Mouse (Mus musculus): ENCODE results near the gene Kif1b.
"Not testable (repeated sequence)": the region's sequence is repeated elsewhere in the genome, so short reads cannot be mapped to it uniquely, and the experiment has no call there.

The Kif1b gene

GRCm38 (mm10) chr4:149220481-149220880 lies 87.0 kb downstream of the Kif1b start:
- no peak for DNase-seq (ENCODE audit: low read depth, low spot score)

GRCm38 (mm10) chr4:149220042-149220473 lies 87.4 kb downstream of the Kif1b start:
- DNase-seq (ENCODE audit: low read depth, low spot score), result no peak

- DNase-seq (ENCODE audit: low read depth, low spot score), result no peak
Measured at GRCm38 (mm10) chr4:149219401-149220041, 88.0 kb downstream of the Kif1b start.

GRCm38 (mm10) chr4:149218476-149218875 lies 89.0 kb downstream of the Kif1b start:
- no peak for DNase-seq (ENCODE audit: low read depth, low spot score)

- DNase-seq (ENCODE audit: low read depth, low spot score), result no peak
Measured at GRCm38 (mm10) chr4:149215982-149216381, 91.5 kb downstream of the Kif1b start.

- no peak for DNase-seq (ENCODE audit: low read depth, low spot score)
Measured at GRCm38 (mm10) chr4:149215397-149215796, 92.1 kb downstream of the Kif1b start.

GRCm38 (mm10) chr4:149214468-149214867 lies 93.0 kb downstream of the Kif1b start:
- not testable (repeated sequence) for DNase-seq (ENCODE audit: low read depth, low spot score)

GRCm38 (mm10) chr4:149213466-149213865 lies 94.0 kb downstream of the Kif1b start:
- DNase-seq (ENCODE audit: low read depth, low spot score), result no peak

- not testable (repeated sequence) for DNase-seq (ENCODE audit: low read depth, low spot score)
Measured at GRCm38 (mm10) chr4:149211441-149211840, 96.1 kb downstream of the Kif1b start.

- no peak for DNase-seq (ENCODE audit: low read depth, low spot score)
Measured at GRCm38 (mm10) chr4:149202467-149202866, 105.0 kb downstream of the Kif1b start.

GRCm38 (mm10) chr4:149201110-149201509 lies 106.4 kb downstream of the Kif1b start:
- no peak for DNase-seq (ENCODE audit: low read depth, low spot score)

GRCm38 (mm10) chr4:149197180-149197579 lies 110.3 kb downstream of the Kif1b start:
- no peak for DNase-seq (ENCODE audit: low read depth, low spot score)

- no peak for DNase-seq (ENCODE audit: low read depth, low spot score)
Measured at GRCm38 (mm10) chr4:149191103-149191502, 116.4 kb downstream of the Kif1b start.

GRCm38 (mm10) chr4:149188563-149188962 lies 118.9 kb downstream of the Kif1b start:
- DNase-seq (ENCODE audit: low read depth, low spot score), result no peak

GRCm38 (mm10) chr4:149182755-149183154 lies 124.7 kb downstream of the Kif1b start:
- peak; percentile 79 for DNase-seq (ENCODE audit: low read depth, low spot score)

- no peak for DNase-seq (ENCODE audit: low read depth, low spot score)
Measured at GRCm38 (mm10) chr4:149182192-149182591, 125.3 kb downstream of the Kif1b start.

GRCm38 (mm10) chr4:149179573-149179972 lies 127.9 kb downstream of the Kif1b start:
- no peak for DNase-seq (ENCODE audit: low read depth, low spot score)

GRCm38 (mm10) chr4:149179160-149179559 lies 128.3 kb downstream of the Kif1b start:
- no peak for DNase-seq (ENCODE audit: low read depth, low spot score)

GRCm38 (mm10) chr4:149178328-149178727 lies 129.2 kb downstream of the Kif1b start:
- DNase-seq (ENCODE audit: low read depth, low spot score), result no peak

- DNase-seq (ENCODE audit: low read depth, low spot score), result no peak
Measured at GRCm38 (mm10) chr4:149177046-149177445, 130.4 kb downstream of the Kif1b start.

GRCm38 (mm10) chr4:149176645-149177044 lies 130.8 kb downstream of the Kif1b start:
- no peak for DNase-seq (ENCODE audit: low read depth, low spot score)

GRCm38 (mm10) chr4:149173661-149174060 lies 133.8 kb downstream of the Kif1b start:
- no peak for DNase-seq (ENCODE audit: low read depth, low spot score)

GRCm38 (mm10) chr4:149172666-149173065 lies 134.8 kb downstream of the Kif1b start:
- no peak for DNase-seq (ENCODE audit: low read depth, low spot score)

GRCm38 (mm10) chr4:149172083-149172482 lies 135.4 kb downstream of the Kif1b start:
- DNase-seq (ENCODE audit: low read depth, low spot score), result no peak
